Mouse (Mus musculus) adrenal gland, adult 18-20 months (tissue): ENCODE data around the gene Ptx4. TPM values are rescaled to one million over a fixed set of nuclear protein-coding genes. Genes with fewer than 3 reads are reported as not detected.

Experiments
- total RNA-seq, 2 experiments: library from RNA; stranded (reverse); gene quantifications; 1 replicate in 1 of 2; 2 replicates in 1 of 2; pipeline ENCODE4 v1.2.3; 2021

Ptx4 gene
- total RNA-seq, 2 experiments from 2014 or later, result not detected

Other genes starting within 250 kb of the Ptx4 start
- gene Nubp2, start 234.4 kb upstream of the Ptx4 start, total RNA-seq, result 10 to 100 TPM; 48.5 to 54.1 TPM
- 10 to 100 TPM; 33.0 to 33.9 TPM for gene Spsb3, start 234.1 kb upstream of the Ptx4 start, total RNA-seq
- 10 to 100 TPM; 40.6 to 46.1 TPM for gene Eme2, start 225.7 kb upstream of the Ptx4 start, total RNA-seq
- 100 to 1,000 TPM; 107 to 148 TPM for gene Mrps34, start 225.6 kb upstream of the Ptx4 start, total RNA-seq
- 100 to 1,000 TPM in 1 of 2 experiments, 10 to 100 TPM in 1; 50.8 to 100 TPM for gene Nme3, start 224.3 kb upstream of the Ptx4 start, total RNA-seq
- 100 to 1,000 TPM; 125 to 137 TPM for gene Mapk8ip3, start 183.8 kb upstream of the Ptx4 start, total RNA-seq
- 10 to 100 TPM; 19.2 to 26.3 TPM for gene Jpt2, start 160.1 kb upstream of the Ptx4 start, total RNA-seq
- gene Cramp1l, start 105.0 kb upstream of the Ptx4 start, total RNA-seq, result 10 to 100 TPM; 20.4 to 24.0 TPM
- 10 to 100 TPM; 20.3 to 29.9 TPM for gene Ift140, start 104.7 kb upstream of the Ptx4 start, total RNA-seq
- gene Tmem204, start 37.2 kb upstream of the Ptx4 start, total RNA-seq, result 10 to 100 TPM; 43.2 to 45.6 TPM
- 10 to 100 TPM; 18.4 to 21.9 TPM for gene Telo2, start 4.8 kb upstream of the Ptx4 start, total RNA-seq
- gene Clcn7, start 12.6 kb downstream of the Ptx4 start, total RNA-seq, result 10 to 100 TPM; 42.0 to 43.7 TPM
- under 1 TPM; 0.10 to 0.13 TPM for gene Ccdc154, start 41.7 kb downstream of the Ptx4 start, total RNA-seq
- not detected for gene Gm38655, start 54.7 kb downstream of the Ptx4 start, total RNA-seq
- gene BC003965, start 63.8 kb downstream of the Ptx4 start, total RNA-seq, result 10 to 100 TPM; 18.5 to 20.0 TPM
- gene Unkl, start 67.6 kb downstream of the Ptx4 start, total RNA-seq, result 10 to 100 TPM; 15.4 to 16.2 TPM
- gene Gnptg, start 119.4 kb downstream of the Ptx4 start, total RNA-seq, result 10 to 100 TPM; 42.4 to 46.5 TPM
- gene Tsr3, start 119.4 kb downstream of the Ptx4 start, total RNA-seq, result 10 to 100 TPM; 20.3 to 22.6 TPM
- 10 to 100 TPM; 11.7 to 16.2 TPM for gene Baiap3, start 135.6 kb downstream of the Ptx4 start, total RNA-seq
- gene Ube2i, start 153.9 kb downstream of the Ptx4 start, total RNA-seq, result 100 to 1,000 TPM; 207 to 260 TPM
- gene Prss34, start 177.6 kb downstream of the Ptx4 start, total RNA-seq, result under 1 TPM; 0.33 to 0.48 TPM
- gene Prss28, start 187.9 kb downstream of the Ptx4 start, total RNA-seq, result not detected
- not detected for gene Prss29, start 197.9 kb downstream of the Ptx4 start, total RNA-seq
- 1 to 10 TPM in 1 of 2 experiments, under 1 TPM in 1; 0.53 to 1.5 TPM for gene Tpsab1, start 224.8 kb downstream of the Ptx4 start, total RNA-seq
- 1 to 10 TPM; 2.9 to 6.7 TPM for gene Tpsb2, start 245.5 kb downstream of the Ptx4 start, total RNA-seq
- gene Tpsg1, start 248.5 kb downstream of the Ptx4 start, total RNA-seq, result under 1 TPM in 1 of 2 experiments, not detected in 1; 0.38 TPM